Mouse (Mus musculus) neural tube, embryonic 11.5 days (tissue): ENCODE measurements around the gene Fbxo21. TPM values are rescaled to one million over a fixed set of nuclear protein-coding genes. Genes with fewer than 3 reads are reported as not detected.

Experiments used
- ATAC-seq: fragments of 200-750 bp; cut with Nextera tagmentation; 2 replicates; pipeline ENCODE4 v1.8.0; 2017; ENCODE audit warnings: moderate number of reproducible peaks, mild to moderate bottlenecking, moderate TSS enrichment, moderate library complexity; ENCODE audit not compliant: insufficient read depth, low FRiP score, low TSS enrichment
- DNase-seq: peaks from one replicate; pipeline ENCODE4 v3.0.0-alpha.2; 2015; ENCODE audit warnings: low spot score
- H3K27ac ChIP-seq: fragments of 300-500 bp; sonication (generic); 2 replicates; pipeline ENCODE4 v1.5.1; 2014; ENCODE audit warnings: low read depth, mild to moderate bottlenecking, low read length
- H3K27me3 ChIP-seq: fragments of 300-500 bp; sonication (generic); 2 replicates; pipeline ENCODE4 v1.6.1; 2014; ENCODE audit warnings: mild to moderate bottlenecking, low read length, mixed read lengths; ENCODE audit not compliant: control insufficient read depth, insufficient read depth
- H3K36me3 ChIP-seq: fragments of 300-500 bp; sonication (generic); 2 replicates; pipeline ENCODE4 v1.6.1; 2014; ENCODE audit warnings: mild to moderate bottlenecking, low read length, moderate library complexity, mixed read lengths; ENCODE audit not compliant: control insufficient read depth, insufficient read depth
- H3K4me1 ChIP-seq: fragments of 300-500 bp; sonication (generic); 2 replicates; pipeline ENCODE4 v1.6.1; 2014; ENCODE audit warnings: low read length, mixed read lengths; ENCODE audit not compliant: control insufficient read depth, insufficient read depth
- H3K4me2 ChIP-seq: fragments of 300-500 bp; sonication (generic); 2 replicates; pipeline ENCODE4 v1.6.1; 2014; ENCODE audit warnings: low read depth, mild to moderate bottlenecking, moderate library complexity
- H3K4me3 ChIP-seq: fragments of 300-500 bp; sonication (generic); 2 replicates; pipeline ENCODE4 v1.5.1; 2014; ENCODE audit warnings: low read depth, low read length
- H3K9ac ChIP-seq: fragments of 300-500 bp; sonication (generic); 2 replicates; pipeline ENCODE4 v1.6.1; 2014; ENCODE audit warnings: mild to moderate bottlenecking, low read length
- H3K9me3 ChIP-seq: fragments of 300-500 bp; sonication (generic); 2 replicates; pipeline ENCODE4 v1.6.1; 2016; ENCODE audit warnings: low read length; ENCODE audit not compliant: control insufficient read depth
- WGBS: fragments of 180-500 bp; shearing (Covaris S2); extraction: QIAGEN DNeasy Blood & Tissue Kit; methylation state at CpG from one replicate; pipeline ENCODE4 v1.1.7; 2014; 5-methylcytosine and 5-hydroxymethylcytosine counted together
- polyA plus RNA-seq: library from polyadenylated mRNA; unstranded; fragments of >200 nt; fragmentation: Nextera tagmentation; extraction: Ambion mirVana; gene quantifications from 2 replicates; pipeline ENCODE4 v1.2.1, GENCODE M21; 2014

Fbxo21 gene
- polyA plus RNA-seq, 1 experiment from 2014 or later: 107 TPM

DNA sequence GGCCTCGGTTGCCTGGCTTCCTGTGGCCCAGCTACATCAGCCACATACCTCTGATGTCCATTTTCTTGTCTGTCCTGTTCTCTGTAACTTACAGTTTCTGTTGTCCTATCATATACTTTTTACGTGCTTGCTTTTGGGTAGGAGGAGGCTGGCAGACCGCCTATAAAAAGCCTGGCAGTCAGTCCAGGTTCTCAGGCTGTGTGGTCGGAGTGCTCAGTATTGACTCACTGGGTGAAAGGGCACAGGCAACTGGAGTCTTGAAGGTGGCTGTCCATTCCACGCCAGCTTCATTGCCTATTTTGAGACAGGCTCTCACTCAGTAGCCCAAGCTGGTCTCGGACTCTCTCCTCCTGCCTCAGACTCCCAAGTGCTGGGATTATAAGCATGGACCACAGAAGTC lies 13.2 kb downstream of the Fbxo21 start:
- 92% methylated on average over 6 of the region's 6 CpGs for WGBS
- Histone ChIP-seq H3K27me3 (no peaks in the 10 kb centered on the region), H3K27ac (no peak overlapping the region)

GRCm38 (mm10) chr5:117990957-117991356 lies 14.4 kb downstream of the Fbxo21 start:
- ATAC-seq (no peak), DNase-seq (no peak)
- H3K4me3 ChIP-seq: no peak overlapping the region
- no peaks in the 10 kb centered on the region for H3K4me1 ChIP-seq
- no peak overlapping the region for H3K4me2 ChIP-seq
- no peak overlapping the region for H3K27ac ChIP-seq
- no peaks in the 10 kb centered on the region for H3K9me3 ChIP-seq
- peaks cover 39% of the 10 kb centered on the region for H3K36me3 ChIP-seq
- no peaks in the 10 kb centered on the region for H3K27me3 ChIP-seq
- no peak overlapping the region for H3K9ac ChIP-seq
- 85% methylated on average over 3 of the region's 3 CpGs for WGBS

More for the DNA sequence above, 13.2 kb downstream of the Fbxo21 start:
- no peak overlapping the region for H3K4me2 ChIP-seq
- H3K36me3 ChIP-seq: peaks cover 35% of the 10 kb centered on the region
- ATAC-seq (no peak), DNase-seq (no peak)
- no peak overlapping the region for H3K9ac ChIP-seq
- no peaks in the 10 kb centered on the region for H3K4me1 ChIP-seq
- H3K4me3 ChIP-seq: no peak overlapping the region
- H3K9me3 ChIP-seq: no peaks in the 10 kb centered on the region

- H3K4me2 ChIP-seq: no peak overlapping the region
- H3K9ac ChIP-seq: no peak overlapping the region
- no peak overlapping the region for H3K4me3 ChIP-seq
- no peaks in the 10 kb centered on the region for H3K27me3 ChIP-seq
- peaks cover 32% of the 10 kb centered on the region for H3K36me3 ChIP-seq
- H3K4me1 ChIP-seq: no peaks in the 10 kb centered on the region
- H3K27ac ChIP-seq: no peak overlapping the region
- no peak for ATAC-seq
- H3K9me3 ChIP-seq: no peaks in the 10 kb centered on the region
- 95% methylated on average over 6 of the region's 6 CpGs for WGBS
- no peak for DNase-seq
These were observed 17.0 kb downstream of the Fbxo21 start for GRCm38 (mm10) chr5:117993550-117993949.

GRCm38 (mm10) chr5:117995372-117995901 lies 18.9 kb downstream of the Fbxo21 start:
- H3K9me3 ChIP-seq: no peaks in the 10 kb centered on the region
- ATAC-seq: no peak
- H3K27ac ChIP-seq: no peak overlapping the region
- 90% methylated on average over 8 of the region's 8 CpGs for WGBS
- H3K4me2 ChIP-seq: no peak overlapping the region
- no peaks in the 10 kb centered on the region for H3K27me3 ChIP-seq
- H3K9ac ChIP-seq: no peak overlapping the region
- no peak overlapping the region for H3K4me3 ChIP-seq
- no peak for DNase-seq
- peaks cover 24% of the 10 kb centered on the region for H3K36me3 ChIP-seq
- H3K4me1 ChIP-seq: no peaks in the 10 kb centered on the region

- 89% methylated on average over 6 of the region's 6 CpGs for WGBS
- Histone ChIP-seq H3K36me3 (peaks cover 24% of the 10 kb centered on the region), H3K9me3 (no peaks in the 10 kb centered on the region), H3K4me2 (no peak overlapping the region), H3K27ac (no peak overlapping the region), H3K4me3 (no peak overlapping the region), H3K4me1 (no peaks in the 10 kb centered on the region), H3K27me3 (no peaks in the 10 kb centered on the region), H3K9ac (no peak overlapping the region)
- DNase-seq (no peak), ATAC-seq (no peak)
These were observed 19.4 kb downstream of the Fbxo21 start for GRCm38 (mm10) chr5:117995911-117996310.

- H3K4me2 ChIP-seq: no peak overlapping the region
- no peaks in the 10 kb centered on the region for H3K4me1 ChIP-seq
- ATAC-seq (no peak), DNase-seq (no peak)
- no peak overlapping the region for H3K9ac ChIP-seq
- H3K27ac ChIP-seq: no peak overlapping the region
- H3K36me3 ChIP-seq: peaks cover 18% of the 10 kb centered on the region
- H3K4me3 ChIP-seq: no peak overlapping the region
- H3K27me3 ChIP-seq: no peaks in the 10 kb centered on the region
- no peaks in the 10 kb centered on the region for H3K9me3 ChIP-seq
- 88% methylated on average over 6 of the region's 6 CpGs for WGBS
These were observed 20.1 kb downstream of the Fbxo21 start for GRCm38 (mm10) chr5:117996581-117996980.

DNA sequence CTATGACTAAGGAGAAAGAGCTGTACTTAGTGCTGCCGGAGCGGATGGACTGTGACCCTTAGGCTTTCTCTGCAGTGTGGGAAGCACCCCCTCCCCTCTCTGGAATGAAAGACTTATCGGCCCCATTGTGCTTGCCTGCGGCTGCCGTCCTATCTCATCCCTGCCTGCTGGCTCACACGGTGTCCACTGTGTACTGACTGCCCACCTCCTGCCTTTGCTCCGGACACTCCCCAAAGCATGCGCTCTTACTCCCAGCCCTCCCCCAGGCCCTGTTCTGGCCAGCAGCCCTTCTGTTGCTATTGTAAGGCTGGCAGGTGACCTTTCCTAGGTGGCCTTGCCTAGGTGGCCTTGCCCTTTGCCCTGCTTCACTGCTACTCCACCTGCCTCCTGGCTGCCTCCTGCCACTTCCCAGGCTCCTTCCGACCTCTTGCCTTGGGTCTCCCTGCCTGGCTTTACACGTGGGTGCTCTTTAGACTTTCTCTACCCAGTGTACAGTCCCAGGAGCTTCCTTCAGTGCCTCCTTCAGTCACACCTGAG lies 21.0 kb downstream of the Fbxo21 start:
- Histone ChIP-seq H3K4me2 (no peak overlapping the region), H3K27ac (no peak overlapping the region), H3K9me3 (no peaks in the 10 kb centered on the region), H3K4me1 (no peaks in the 10 kb centered on the region), H3K27me3 (no peaks in the 10 kb centered on the region), H3K4me3 (no peak overlapping the region), H3K9ac (no peak overlapping the region), H3K36me3 (peaks cover 16% of the 10 kb centered on the region)
- 80% methylated on average over 10 of the region's 10 CpGs for WGBS
- ATAC-seq (no peak), DNase-seq (no peak)

- no peaks in the 10 kb centered on the region for H3K4me1 ChIP-seq
- no peak overlapping the region for H3K9ac ChIP-seq
- no peak overlapping the region for H3K4me3 ChIP-seq
- no peaks in the 10 kb centered on the region for H3K27me3 ChIP-seq
- H3K9me3 ChIP-seq: no peaks in the 10 kb centered on the region
- H3K4me2 ChIP-seq: no peak overlapping the region
- no peak overlapping the region for H3K27ac ChIP-seq
- ATAC-seq (no peak), DNase-seq (no peak)
- 81% methylated on average over 7 of the region's 7 CpGs for WGBS
- H3K36me3 ChIP-seq: peaks cover 18% of the 10 kb centered on the region
These were observed 22.5 kb downstream of the Fbxo21 start for GRCm38 (mm10) chr5:117999061-117999460.

DNA sequence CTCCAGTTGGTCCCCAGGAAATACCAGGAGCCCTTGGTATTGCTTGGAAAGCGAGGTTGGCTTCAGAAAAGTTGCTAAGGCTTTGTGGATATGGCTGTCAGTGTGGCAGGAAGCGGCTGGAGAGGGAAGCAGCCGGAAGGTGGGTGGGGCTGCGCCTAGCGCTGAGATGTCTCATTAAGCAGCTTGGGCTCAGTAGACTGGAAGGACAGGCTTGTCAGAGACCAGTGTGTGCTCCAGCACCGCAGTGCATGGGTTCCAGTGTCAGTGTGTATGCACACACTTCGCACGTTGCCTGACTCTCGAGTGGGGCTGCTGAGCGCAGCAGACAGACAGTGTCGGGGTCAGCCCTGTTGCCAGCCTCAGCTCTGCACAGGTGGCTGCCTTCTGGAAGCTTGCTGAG lies 23.1 kb downstream of the Fbxo21 start:
- Histone ChIP-seq H3K36me3 (peaks cover 15% of the 10 kb centered on the region), H3K4me1 (no peaks in the 10 kb centered on the region), H3K9me3 (no peaks in the 10 kb centered on the region), H3K4me2 (no peak overlapping the region), H3K4me3 (no peak overlapping the region), H3K27ac (no peak overlapping the region), H3K27me3 (no peaks in the 10 kb centered on the region), H3K9ac (no peak overlapping the region)
- ATAC-seq (no peak), DNase-seq (no peak)
- 90% methylated on average over 11 of the region's 11 CpGs for WGBS
